Mouse (Mus musculus) urinary bladder, postnatal 36 days (tissue): ENCODE measurements around the gene Rhbdf1.
"Not testable (repeated sequence)": the region's sequence is repeated elsewhere in the genome, so short reads cannot be mapped to it uniquely, and the experiment has no call there.

Experiments
- DNase-seq, 2 experiments: peaks; one replicate each; pipeline ENCODE4 v3.0.0; 2022; ENCODE audit warnings: low spot score in 2 of 2, mixed read lengths in 1 of 2

Rhbdf1 gene

GRCm38 (mm10) chr11:32221225-32221950, 712 bp downstream of the Rhbdf1 start:
- peak; percentile 64 to 69 for DNase-seq

- no peak for DNase-seq
These were observed 1.4 kb downstream of the Rhbdf1 start for GRCm38 (mm10) chr11:32220607-32221224.

GRCm38 (mm10) chr11:32219287-32219686, 2.8 kb downstream of the Rhbdf1 start:
- DNase-seq: no peak

GRCm38 (mm10) chr11:32218501-32219050, 3.5 kb downstream of the Rhbdf1 start:
- no peak for DNase-seq

GRCm38 (mm10) chr11:32216851-32217250, 5.2 kb downstream of the Rhbdf1 start:
- peak in 1 of 2 experiments; percentile 63 for DNase-seq

GRCm38 (mm10) chr11:32215372-32216162, 6.5 kb downstream of the Rhbdf1 start:
- no peak for DNase-seq

GRCm38 (mm10) chr11:32210623-32211022, 11.5 kb downstream of the Rhbdf1 start:
- no peak for DNase-seq

- peak; percentile 91 to 96 for DNase-seq
These were observed 16.8 kb downstream of the Rhbdf1 start, which contains the start of gene Snrnp25 for GRCm38 (mm10) chr11:32205058-32205873. Gene Snrnp25 (plus strand): TSS chr11:32205415.

- DNase-seq: no peak
These were observed 20.0 kb downstream of the Rhbdf1 start for GRCm38 (mm10) chr11:32201922-32202685.

GRCm38 (mm10) chr11:32200992-32201391, 21.1 kb downstream of the Rhbdf1 start:
- not testable (repeated sequence) for DNase-seq

- no peak for DNase-seq
These were observed 22.0 kb downstream of the Rhbdf1 start, which contains the start of gene Il9r for GRCm38 (mm10) chr11:32200075-32200601. Gene Il9r (minus strand): TSS chr11:32200279.

- DNase-seq: no peak
These were observed 22.9 kb downstream of the Rhbdf1 start for GRCm38 (mm10) chr11:32199230-32199629.

GRCm38 (mm10) chr11:32198256-32198955, 23.7 kb downstream of the Rhbdf1 start:
- DNase-seq: no peak

- DNase-seq: no peak
These were observed 24.3 kb downstream of the Rhbdf1 start for GRCm38 (mm10) chr11:32197766-32198165.

GRCm38 (mm10) chr11:32196727-32197126, 25.4 kb downstream of the Rhbdf1 start:
- DNase-seq: no peak

- DNase-seq: no peak
These were observed 26.1 kb downstream of the Rhbdf1 start for GRCm38 (mm10) chr11:32195867-32196540.

- DNase-seq: no peak
These were observed 27.5 kb downstream of the Rhbdf1 start for GRCm38 (mm10) chr11:32194626-32195025.

GRCm38 (mm10) chr11:32194086-32194485, 28.0 kb downstream of the Rhbdf1 start:
- no peak for DNase-seq

- no peak for DNase-seq
These were observed 28.9 kb downstream of the Rhbdf1 start for GRCm38 (mm10) chr11:32193156-32193555.
